Mouse (Mus musculus) NIH3T3 (cell line): ENCODE measurements around the gene C130074G19Rik.

ENCODE experiments used
- DNase-seq: peaks from one replicate; pipeline ENCODE4 v3.0.0-alpha.2; 2012; ENCODE audit warnings: low read depth

The C130074G19Rik gene

GRCm38 (mm10) chr1:184844326-184845066 is 38.5 kb downstream of the C130074G19Rik start:
- peak; percentile 83 for DNase-seq

DNA sequence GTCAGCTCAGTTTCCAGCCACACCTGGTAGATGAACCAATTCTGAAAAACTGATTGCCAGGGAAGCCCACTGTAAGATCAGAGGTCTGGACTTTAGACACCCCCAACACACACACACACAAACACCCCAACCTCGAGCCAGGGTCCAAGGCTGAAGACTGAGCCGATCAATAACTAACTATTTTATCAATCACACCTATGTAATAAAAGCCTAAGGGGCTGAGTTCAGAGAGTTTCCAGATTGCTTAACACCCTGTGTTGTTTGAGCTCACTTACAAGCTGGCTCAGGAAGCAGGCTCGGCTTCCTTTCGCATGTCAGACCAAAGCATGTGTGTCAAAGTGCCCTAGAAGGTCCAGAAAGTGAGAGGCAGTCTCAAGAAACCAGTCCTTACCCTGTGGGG is 45.4 kb downstream of the C130074G19Rik start:
- no peak for DNase-seq

DNA sequence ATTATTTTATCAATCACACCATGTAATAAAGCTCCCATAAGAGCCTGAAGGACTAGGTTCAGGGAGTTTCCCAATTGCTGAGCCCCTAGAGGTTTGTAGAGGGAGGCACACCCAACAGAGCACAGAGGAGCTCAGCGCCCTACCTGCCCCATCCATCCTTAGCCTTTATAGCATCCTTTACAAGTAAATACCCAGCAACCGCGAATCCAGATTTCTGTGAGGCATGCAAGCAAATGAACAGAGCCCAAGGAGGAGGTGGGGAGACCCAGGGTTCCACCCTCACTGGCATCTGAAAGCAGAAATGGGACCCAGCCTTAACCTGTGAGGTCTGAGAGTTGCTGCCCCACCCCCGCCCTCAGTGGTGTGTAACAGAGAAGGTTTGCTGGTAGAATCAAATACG is 46.7 kb downstream of the C130074G19Rik start:
- DNase-seq = no peak

DNA sequence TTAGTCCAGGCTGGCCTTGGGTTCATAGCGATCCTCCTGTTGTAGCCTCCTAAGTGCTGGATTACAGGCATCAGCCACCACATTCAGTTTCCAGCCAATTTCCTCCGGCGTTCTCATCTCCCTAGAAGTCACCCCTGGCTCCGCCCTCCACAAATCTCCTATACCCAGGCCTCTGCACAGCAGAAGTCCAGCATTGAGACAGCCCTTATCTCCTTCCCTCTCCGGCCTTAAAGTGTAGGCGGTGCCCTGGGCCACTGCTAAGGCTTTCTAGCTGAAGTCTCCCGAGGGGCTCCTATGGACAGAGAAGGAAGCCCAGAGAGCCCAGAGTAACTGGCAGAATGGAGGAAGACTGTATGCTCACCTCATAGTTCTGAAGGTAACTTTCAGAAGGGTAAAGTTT is 49.5 kb downstream of the C130074G19Rik start:
- DNase-seq = no peak

GRCm38 (mm10) chr1:184832211-184832610 is 50.8 kb downstream of the C130074G19Rik start:
- peak; percentile 20 for DNase-seq

DNA sequence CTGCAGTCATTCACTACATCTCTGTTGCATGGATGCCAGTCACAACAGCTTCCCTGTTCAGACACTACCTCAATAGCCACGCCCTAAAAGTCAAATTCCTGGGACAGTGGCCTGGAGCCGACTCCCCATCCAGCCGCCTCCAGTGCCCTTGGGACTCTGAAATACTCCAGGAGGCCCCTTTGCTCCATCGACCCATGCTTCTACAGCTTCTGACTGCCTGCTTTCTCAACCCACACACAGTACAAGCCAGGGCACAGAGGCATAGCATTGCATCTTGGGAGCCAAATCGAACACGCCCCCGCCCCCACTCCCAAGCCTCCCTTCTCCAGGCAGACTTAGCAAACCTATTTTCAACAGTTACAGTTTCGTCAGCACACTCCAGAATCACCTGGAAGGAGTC is 53.1 kb downstream of the C130074G19Rik start:
- no peak for DNase-seq

DNA sequence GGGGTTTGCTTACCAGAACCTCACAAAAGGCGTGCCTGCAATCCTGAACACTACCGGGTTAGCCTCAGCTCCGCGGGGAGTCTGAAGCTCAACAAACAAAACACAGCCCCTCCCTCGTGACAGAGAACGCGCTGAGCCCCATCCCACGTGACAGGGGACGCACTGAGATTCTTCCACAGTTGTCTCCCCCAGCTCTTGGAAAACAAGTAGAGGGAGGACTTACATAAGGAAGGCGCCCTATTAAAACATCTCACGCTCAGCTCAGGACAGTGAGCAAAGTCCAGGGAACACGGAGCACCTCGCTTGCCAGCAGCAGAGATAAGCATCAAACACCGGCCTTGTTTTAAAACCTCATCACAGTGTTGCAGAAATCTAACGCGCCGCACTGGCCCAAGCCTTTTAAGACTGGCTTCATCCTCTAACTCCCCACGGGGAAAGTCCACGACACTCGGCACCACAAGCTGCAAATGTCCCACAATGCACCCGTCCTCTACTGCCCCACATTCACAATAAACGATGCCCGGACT is 55.8 kb downstream of the C130074G19Rik start:
- DNase-seq = no peak

GRCm38 (mm10) chr1:184825093-184825492 is 57.9 kb downstream of the C130074G19Rik start:
- DNase-seq = peak; percentile 77

GRCm38 (mm10) chr1:184824439-184824851 is 58.6 kb downstream of the C130074G19Rik start:
- peak; percentile 92 for DNase-seq

DNA sequence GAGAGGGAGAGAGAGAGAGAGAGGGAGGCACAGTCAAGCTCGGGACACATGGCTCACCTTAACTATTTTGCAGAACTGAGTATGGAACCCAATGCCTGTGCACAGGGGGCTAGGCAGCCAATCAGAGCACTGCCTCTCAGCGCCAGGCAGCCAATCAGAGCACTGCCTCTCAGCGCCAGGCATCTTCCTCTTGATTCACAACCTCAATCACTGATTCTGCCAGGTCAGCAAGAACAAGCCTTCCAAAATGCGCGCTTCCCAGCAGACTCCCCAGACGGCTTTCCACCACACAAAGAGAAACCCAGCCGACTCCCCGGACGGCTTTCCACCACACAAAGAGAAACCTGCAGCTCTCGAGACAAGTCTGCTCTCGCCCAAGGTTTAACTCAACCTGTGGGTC is 60.3 kb downstream of the C130074G19Rik start:
- DNase-seq = no peak
